Mouse (Mus musculus) limb, embryonic 14.5 days (tissue): ENCODE measurements around the gene Atg4d. TPM values are rescaled to one million over a fixed set of nuclear protein-coding genes. Genes with fewer than 3 reads are reported as not detected.
"Not testable (repeated sequence)": the region's sequence is repeated elsewhere in the genome, so short reads cannot be mapped to it uniquely, and the experiment has no call there.

Source experiments
- ATAC-seq: fragments of 200-750 bp; cut with Nextera tagmentation; 2 replicates; pipeline ENCODE4 v1.8.0; 2017; ENCODE audit warnings: low read depth, moderate number of reproducible peaks, moderate TSS enrichment; ENCODE audit not compliant: low FRiP score
- DNase-seq: peaks from one replicate; pipeline ENCODE4 v3.0.0-alpha.2; 2015; ENCODE audit warnings: low spot score
- H3K27ac ChIP-seq: fragments of 300-500 bp; sonication (generic); replicated peaks from 2 replicates; pipeline ENCODE4 v1.5.1; 2014; ENCODE audit warnings: low read depth, mild to moderate bottlenecking, low read length, moderate library complexity, mixed read lengths
- H3K27me3 ChIP-seq: fragments of 300-500 bp; sonication (generic); 2 replicates; pipeline ENCODE4 v1.6.1; 2014; ENCODE audit warnings: low read length, mixed read lengths; ENCODE audit not compliant: control insufficient read depth, insufficient read depth
- H3K36me3 ChIP-seq: fragments of 300-500 bp; sonication (generic); 2 replicates; pipeline ENCODE4 v1.6.1; 2014; ENCODE audit warnings: mild to moderate bottlenecking, low read length, moderate library complexity, mixed read lengths; ENCODE audit not compliant: control insufficient read depth, insufficient read depth
- H3K4me1 ChIP-seq: fragments of 300-500 bp; sonication (generic); 2 replicates; pipeline ENCODE4 v1.6.1; 2014; ENCODE audit warnings: antibody characterized with exemption, low read length, mixed read lengths; ENCODE audit not compliant: control insufficient read depth, insufficient read depth
- H3K4me2 ChIP-seq: fragments of 300-500 bp; sonication (generic); replicated peaks from 2 replicates; pipeline ENCODE4 v1.6.1; 2014; ENCODE audit warnings: low read depth, mild to moderate bottlenecking, low read length, moderate library complexity; ENCODE audit not compliant: severe bottlenecking
- H3K4me3 ChIP-seq: fragments of 300-500 bp; sonication (generic); replicated peaks from 2 replicates; pipeline ENCODE4 v1.5.1; 2014; ENCODE audit warnings: low read length
- H3K9ac ChIP-seq: fragments of 300-500 bp; sonication (generic); 2 replicates; pipeline ENCODE4 v1.6.1; 2014; ENCODE audit warnings: mild to moderate bottlenecking, low read depth, low read length, moderate library complexity; ENCODE audit not compliant: severe bottlenecking
- H3K9me3 ChIP-seq: fragments of 300-500 bp; sonication (generic); 2 replicates; pipeline ENCODE4 v1.6.1; 2016; ENCODE audit warnings: low read length; ENCODE audit not compliant: control insufficient read depth
- POLR2A ChIP-seq: fragments of 200-500 bp; IDR thresholded peaks from 2 replicates; pipeline ENCODE4 v1.8.0; 2012; ENCODE audit warnings: inconsistent platforms, mild to moderate bottlenecking, moderate library complexity, borderline replicate concordance; ENCODE audit not compliant: insufficient read depth, insufficient read length; ENCODE audit errors: extremely low read depth
- WGBS: fragments of 180-500 bp; shearing (Covaris S2); extraction: QIAGEN DNeasy Blood & Tissue Kit; methylation state at CpG from one replicate; pipeline ENCODE4 v1.1.7; 2014; 5-methylcytosine and 5-hydroxymethylcytosine counted together
- polyA plus RNA-seq, 2 experiments: library from polyadenylated mRNA; depleted of rRNA in 1 of 2; stranded (reverse) in 1 of 2; unstranded in 1 of 2; fragments of >200 nt; fragmentation: Nextera tagmentation in 1 of 2; extraction: Ambion mirVana in 1 of 2; gene quantifications; 2 replicates each; pipeline versions ENCODE4 v1.2.1 to v1.2.3; 2012 to 2014

Gene Atg4d
- polyA plus RNA-seq, 2 experiments: 26.9 to 31.6 TPM

- H3K36me3 ChIP-seq: no peaks in the 10 kb centered on the region
- no peak for DNase-seq
- H3K9me3 ChIP-seq: no peaks in the 10 kb centered on the region
- H3K27ac ChIP-seq: no peak within 1 kb of the TSS
- H3K4me3 ChIP-seq: peak within 1 kb of the TSS; percentile 27
- H3K4me2 ChIP-seq: peak within 1 kb of the TSS; percentile 42
- no peak for TF ChIP-seq POLR2A
- no peak for ATAC-seq
- 3% methylated on average over 22 of the region's 30 CpGs for WGBS
- H3K4me1 ChIP-seq: peaks cover 6% of the 10 kb centered on the region; the same call in 1 of the 2 replicates
- H3K27me3 ChIP-seq: peaks cover 69% of the 10 kb centered on the region
- H3K9ac ChIP-seq: no peak within 1 kb of the TSS
These were observed 16.8 kb upstream of the Atg4d start, which contains the start of gene S1pr5 for GRCm38 (mm10) chr9:21248326-21248725. Gene S1pr5, minus strand, starts transcription at chr9:21248443.

GRCm38 (mm10) chr9:21249629-21250508 is 15.2 kb upstream of the Atg4d start:
- DNase-seq (no peak), ATAC-seq (peak; percentile 45; the same call in 1 of the 2 replicates)
- Histone ChIP-seq H3K4me3 (no peak overlapping the region), H3K4me2 (no peak overlapping the region), H3K9ac (no peak overlapping the region), H3K27me3 (peaks cover 53% of the 10 kb centered on the region), H3K36me3 (no peaks in the 10 kb centered on the region), H3K27ac (no peak overlapping the region), H3K4me1 (no peaks in the 10 kb centered on the region), H3K9me3 (no peaks in the 10 kb centered on the region)
- TF ChIP-seq POLR2A: no peak
- 22% methylated on average over 17 of the region's 17 CpGs for WGBS

- ATAC-seq (no peak), DNase-seq (no peak)
- no peak for TF ChIP-seq POLR2A
- H3K4me1 ChIP-seq: no peaks in the 10 kb centered on the region
- H3K36me3 ChIP-seq: no peaks in the 10 kb centered on the region
- H3K4me3 ChIP-seq: no peak overlapping the region
- H3K4me2 ChIP-seq: no peak overlapping the region
- peaks cover 47% of the 10 kb centered on the region for H3K27me3 ChIP-seq
- no peak overlapping the region for H3K27ac ChIP-seq
- no peak overlapping the region for H3K9ac ChIP-seq
- 42% methylated on average over 2 of the region's 2 CpGs for WGBS
- no peaks in the 10 kb centered on the region for H3K9me3 ChIP-seq
These were observed 14.6 kb upstream of the Atg4d start for GRCm38 (mm10) chr9:21250509-21250908.

GRCm38 (mm10) chr9:21251116-21251735 is 13.9 kb upstream of the Atg4d start:
- no peak overlapping the region for H3K9ac ChIP-seq
- no peaks in the 10 kb centered on the region for H3K36me3 ChIP-seq
- no peaks in the 10 kb centered on the region for H3K9me3 ChIP-seq
- no peaks in the 10 kb centered on the region for H3K4me1 ChIP-seq
- WGBS: 40% methylated on average over 13 of the region's 13 CpGs
- DNase-seq (peak; percentile 23), ATAC-seq (no peak)
- no peak overlapping the region for H3K27ac ChIP-seq
- TF ChIP-seq POLR2A: no peak
- peaks cover 40% of the 10 kb centered on the region for H3K27me3 ChIP-seq
- no peak overlapping the region for H3K4me3 ChIP-seq
- no peak overlapping the region for H3K4me2 ChIP-seq

- no peaks in the 10 kb centered on the region for H3K9me3 ChIP-seq
- no peak overlapping the region for H3K4me3 ChIP-seq
- peaks cover 10% of the 10 kb centered on the region for H3K27me3 ChIP-seq
- no peaks in the 10 kb centered on the region for H3K36me3 ChIP-seq
- no peak for ATAC-seq
- no peak overlapping the region for H3K4me2 ChIP-seq
- no peak for DNase-seq
- no peak overlapping the region for H3K9ac ChIP-seq
- H3K4me1 ChIP-seq: no peaks in the 10 kb centered on the region
- no peak overlapping the region for H3K27ac ChIP-seq
- TF ChIP-seq POLR2A: no peak
These were observed 10.4 kb upstream of the Atg4d start for GRCm38 (mm10) chr9:21254690-21255089.

- 85% methylated on average over 4 of the region's 4 CpGs for WGBS
- H3K9me3 ChIP-seq, H3K4me2 ChIP-seq, H3K9ac ChIP-seq, DNase-seq, H3K27me3 ChIP-seq, H3K27ac ChIP-seq, H3K4me3 ChIP-seq, H3K36me3 ChIP-seq, H3K4me1 ChIP-seq, ATAC-seq: not testable (repeated sequence)
These were observed 8.7 kb upstream of the Atg4d start for GRCm38 (mm10) chr9:21256349-21256748.
